Mouse (Mus musculus): Measurements from ENCODE around the gene Smim24. TPM values are rescaled to one million over a fixed set of nuclear protein-coding genes. Genes with fewer than 3 reads are reported as not detected.
A peak's percentile ranks its signal among the peaks of the same experiment; 100 is the strongest.

The Smim24 gene
- polyA plus RNA-seq, 1 experiment from 2014 or later, result 1.8 TPM

GRCm38 (mm10) chr10:81432169-81432867 lies 39.5 kb downstream of the Smim24 start:
- ATAC-seq (ENCODE audit: low read depth), result no peak
- Histone ChIP-seq H3K4me2 (peak overlapping the region; percentile 44), H3K4me3 (replicated peaks) (no peak overlapping the region), H3K9me3 (replicated peaks) (no peaks in the 10 kb centered on the region), H3K4me1 (replicated peaks) (peaks cover 55% of the 10 kb centered on the region), H3K9ac (no peak overlapping the region), H3K27me3 (peaks cover 56% of the 10 kb centered on the region), H3K36me3 (no peaks in the 10 kb centered on the region), H3K27ac (no peak overlapping the region)
- DNase-seq, result no peak
- 58% methylated on average over 21 of the region's 21 CpGs for WGBS (ENCODE audit: insufficient replicate concordance)

- ATAC-seq (ENCODE audit: low read depth) (peak; percentile 70), DNase-seq (peak; percentile 76)
- Histone ChIP-seq H3K9ac (no peak overlapping the region), H3K4me3 (replicated peaks) (0 out of 2 replicates have a peak overlapping the region, but pooled peaks have one; percentile 17), H3K36me3 (no peaks in the 10 kb centered on the region), H3K4me2 (peak overlapping the region; percentile 50), H3K9me3 (replicated peaks) (no peaks in the 10 kb centered on the region), H3K27me3 (peaks cover 51% of the 10 kb centered on the region), H3K4me1 (replicated peaks) (peaks cover 53% of the 10 kb centered on the region), H3K27ac (no peak overlapping the region)
- 3% methylated on average over 17 of the region's 17 CpGs for WGBS (ENCODE audit: insufficient replicate concordance)
Observed at GRCm38 (mm10) chr10:81432868-81433262, 40.0 kb downstream of the Smim24 start.

- no peaks in the 10 kb centered on the region for H3K9me3 ChIP-seq (replicated peaks)
- ATAC-seq (ENCODE audit: low read depth), result no peak
- peak overlapping the region; percentile 50 for H3K4me2 ChIP-seq
- H3K27me3 ChIP-seq, result peaks cover 42% of the 10 kb centered on the region
- H3K4me1 ChIP-seq (replicated peaks), result peaks cover 53% of the 10 kb centered on the region
- no peaks in the 10 kb centered on the region for H3K36me3 ChIP-seq
- H3K4me3 ChIP-seq (replicated peaks), result no peak overlapping the region
- H3K9ac ChIP-seq, result no peak overlapping the region
- WGBS (ENCODE audit: insufficient replicate concordance), result 73% methylated on average over 26 of the region's 26 CpGs
- DNase-seq, result no peak
- no peak overlapping the region; the same call in 1 of the 2 replicates for H3K27ac ChIP-seq
Observed at GRCm38 (mm10) chr10:81433541-81434289, 40.9 kb downstream of the Smim24 start.

- WGBS (ENCODE audit: insufficient replicate concordance), result 38% methylated on average over 15 of the region's 15 CpGs
- no peak for DNase-seq
- no peak overlapping the region for H3K4me3 ChIP-seq (replicated peaks)
- H3K4me1 ChIP-seq (replicated peaks), result peaks cover 46% of the 10 kb centered on the region
- no peak for ATAC-seq (ENCODE audit: low read depth)
- H3K27ac ChIP-seq, result no peak overlapping the region
- no peak overlapping the region for H3K4me2 ChIP-seq
- H3K27me3 ChIP-seq, result peaks cover 33% of the 10 kb centered on the region
- H3K9me3 ChIP-seq (replicated peaks), result no peaks in the 10 kb centered on the region
- H3K36me3 ChIP-seq, result no peaks in the 10 kb centered on the region
- no peak overlapping the region for H3K9ac ChIP-seq
Observed at GRCm38 (mm10) chr10:81434361-81435263, 41.8 kb downstream of the Smim24 start.

- ATAC-seq (ENCODE audit: low read depth), result no peak
Observed at GRCm38 (mm10) chr10:81435436-81435835, 42.6 kb downstream of the Smim24 start.

GRCm38 (mm10) chr10:81441019-81441418 lies 48.2 kb downstream of the Smim24 start:
- Histone ChIP-seq H3K4me1 (replicated peaks) (no peaks in the 10 kb centered on the region), H3K9ac (no peak overlapping the region), H3K36me3 (no peaks in the 10 kb centered on the region), H3K27me3 (peaks cover 12% of the 10 kb centered on the region; the same call in 1 of the 2 replicates), H3K4me2 (no peak overlapping the region), H3K27ac (no peak overlapping the region), H3K4me3 (replicated peaks) (no peak overlapping the region), H3K9me3 (replicated peaks) (no peaks in the 10 kb centered on the region)
- ATAC-seq (ENCODE audit: low read depth) (no peak), DNase-seq (no peak)

More at GRCm38 (mm10) chr10:81435436-81435835, 42.6 kb downstream of the Smim24 start:
- WGBS (ENCODE audit: insufficient replicate concordance), result 64% methylated on average over 3 of the region's 3 CpGs
- no peak overlapping the region for H3K4me2 ChIP-seq
- no peaks in the 10 kb centered on the region for H3K36me3 ChIP-seq
- H3K9ac ChIP-seq, result no peak overlapping the region
- no peaks in the 10 kb centered on the region for H3K9me3 ChIP-seq (replicated peaks)
- peaks cover 29% of the 10 kb centered on the region for H3K27me3 ChIP-seq
- H3K4me3 ChIP-seq (replicated peaks), result no peak overlapping the region
- peaks cover 41% of the 10 kb centered on the region for H3K4me1 ChIP-seq (replicated peaks)
- DNase-seq, result no peak
- no peak overlapping the region for H3K27ac ChIP-seq

Small RNAs within 50 kb of the gene (microRNA-seq; reads per million reads assigned to microRNA genes)
- gene Mir1191b (1.2 reads per million), gene Mir6913 (not detected)

Other genes with a start within 250 kb of the Smim24 start
- gene Pias4, start 225.1 kb upstream of the Smim24 start, polyA plus RNA-seq (2015; fragmentation: Nextera tagmentation; extraction: Ambion mirVana), result 23.5 and 23.8 TPM in 2 replicates
- gene Eef2, start 216.4 kb upstream of the Smim24 start, polyA plus RNA-seq (2015; fragmentation: Nextera tagmentation; extraction: Ambion mirVana), result 369 and 384 TPM in 2 replicates
- 19.3 and 20.9 TPM in 2 replicates for gene Dapk3, start 210.0 kb upstream of the Smim24 start, polyA plus RNA-seq (2015; fragmentation: Nextera tagmentation; extraction: Ambion mirVana)
- gene 4930442H23Rik, start 209.2 kb upstream of the Smim24 start, polyA plus RNA-seq (2015; fragmentation: Nextera tagmentation; extraction: Ambion mirVana), result 0.08 TPM in 1 of 2 replicates, not detected in the other
- not detected in 2 replicates for gene Nmrk2, start 191.0 kb upstream of the Smim24 start, polyA plus RNA-seq (2015; fragmentation: Nextera tagmentation; extraction: Ambion mirVana)
- gene Atcay, start 162.2 kb upstream of the Smim24 start, polyA plus RNA-seq (2015; fragmentation: Nextera tagmentation; extraction: Ambion mirVana), result 0.05 and 0.08 TPM in 2 replicates
- 0.28 and 0.43 TPM in 2 replicates for gene Zfr2, start 159.9 kb upstream of the Smim24 start, polyA plus RNA-seq (2015; fragmentation: Nextera tagmentation; extraction: Ambion mirVana)
- gene Matk, start 140.1 kb upstream of the Smim24 start, polyA plus RNA-seq (2015; fragmentation: Nextera tagmentation; extraction: Ambion mirVana), result 1.2 and 1.8 TPM in 2 replicates
- 130 and 134 TPM in 2 replicates for gene Mrpl54, start 126.1 kb upstream of the Smim24 start, polyA plus RNA-seq (2015; fragmentation: Nextera tagmentation; extraction: Ambion mirVana)
- 24.5 and 26.7 TPM in 2 replicates for gene Apba3, start 126.1 kb upstream of the Smim24 start, polyA plus RNA-seq (2015; fragmentation: Nextera tagmentation; extraction: Ambion mirVana)
- gene Tjp3, start 101.5 kb upstream of the Smim24 start, polyA plus RNA-seq (2015; fragmentation: Nextera tagmentation; extraction: Ambion mirVana), result 0.35 and 0.43 TPM in 2 replicates
- gene Pip5k1c, start 100.1 kb upstream of the Smim24 start, polyA plus RNA-seq (2015; fragmentation: Nextera tagmentation; extraction: Ambion mirVana), result 13.2 and 16.7 TPM in 2 replicates
- 29.5 and 33.0 TPM in 2 replicates for gene Cactin, start 71.9 kb upstream of the Smim24 start, polyA plus RNA-seq (2015; fragmentation: Nextera tagmentation; extraction: Ambion mirVana)
- 5.2 and 5.3 TPM in 2 replicates for gene Tbxa2r, start 64.3 kb upstream of the Smim24 start, polyA plus RNA-seq (2015; fragmentation: Nextera tagmentation; extraction: Ambion mirVana)
- gene Gipc3, start 49.8 kb upstream of the Smim24 start, polyA plus RNA-seq (2015; fragmentation: Nextera tagmentation; extraction: Ambion mirVana), result not detected in 2 replicates
- 27.1 and 30.3 TPM in 2 replicates for gene Hmg20b, start 42.6 kb upstream of the Smim24 start, polyA plus RNA-seq (2015; fragmentation: Nextera tagmentation; extraction: Ambion mirVana)
- 12.5 and 13.1 TPM in 2 replicates for gene Mfsd12, start 35.6 kb upstream of the Smim24 start, polyA plus RNA-seq (2015; fragmentation: Nextera tagmentation; extraction: Ambion mirVana)
- 1.2 and 1.4 TPM in 2 replicates for gene 4930404N11Rik, start 27.2 kb upstream of the Smim24 start, polyA plus RNA-seq (2015; fragmentation: Nextera tagmentation; extraction: Ambion mirVana)
- 89.5 and 94.1 TPM in 2 replicates for gene Fzr1, start 14.5 kb upstream of the Smim24 start, polyA plus RNA-seq (2015; fragmentation: Nextera tagmentation; extraction: Ambion mirVana)
- gene Dohh, start 8.6 kb upstream of the Smim24 start, polyA plus RNA-seq (2015; fragmentation: Nextera tagmentation; extraction: Ambion mirVana), result 61.1 and 68.7 TPM in 2 replicates
- gene Gm48551, start 8.6 kb upstream of the Smim24 start, polyA plus RNA-seq (2015; fragmentation: Nextera tagmentation; extraction: Ambion mirVana), result 0.86 and 0.89 TPM in 2 replicates
- 0.93 TPM in 1 of 2 replicates, not detected in the other for gene Gm48552, start 4.0 kb upstream of the Smim24 start, polyA plus RNA-seq (2015; fragmentation: Nextera tagmentation; extraction: Ambion mirVana)
- 9.8 and 9.9 TPM in 2 replicates for gene Nfic, start 62.6 kb downstream of the Smim24 start, polyA plus RNA-seq (2015; fragmentation: Nextera tagmentation; extraction: Ambion mirVana)
- gene Celf5, start 89.7 kb downstream of the Smim24 start, polyA plus RNA-seq (2015; fragmentation: Nextera tagmentation; extraction: Ambion mirVana), result 0.13 and 0.15 TPM in 2 replicates
- gene Ncln, start 103.3 kb downstream of the Smim24 start, polyA plus RNA-seq (2015; fragmentation: Nextera tagmentation; extraction: Ambion mirVana), result 41.5 TPM in 2 replicates
- gene S1pr4, start 107.1 kb downstream of the Smim24 start, polyA plus RNA-seq (2015; fragmentation: Nextera tagmentation; extraction: Ambion mirVana), result 2.3 and 2.4 TPM in 2 replicates
- gene Gna15, start 131.2 kb downstream of the Smim24 start, polyA plus RNA-seq (2015; fragmentation: Nextera tagmentation; extraction: Ambion mirVana), result 7.2 and 7.5 TPM in 2 replicates
- 20.0 and 21.4 TPM in 2 replicates for gene Gna11, start 152.1 kb downstream of the Smim24 start, polyA plus RNA-seq (2015; fragmentation: Nextera tagmentation; extraction: Ambion mirVana)
- gene Aes, start 166.4 kb downstream of the Smim24 start, polyA plus RNA-seq (2015; fragmentation: Nextera tagmentation; extraction: Ambion mirVana), result 201 and 215 TPM in 2 replicates
- 2.3 and 2.7 TPM in 2 replicates for gene Tle2, start 181.5 kb downstream of the Smim24 start, polyA plus RNA-seq (2015; fragmentation: Nextera tagmentation; extraction: Ambion mirVana)
- 7.3 and 7.6 TPM in 2 replicates for gene Tle6, start 208.0 kb downstream of the Smim24 start, polyA plus RNA-seq (2015; fragmentation: Nextera tagmentation; extraction: Ambion mirVana)
- gene BC025920, start 213.2 kb downstream of the Smim24 start, polyA plus RNA-seq (2015; fragmentation: Nextera tagmentation; extraction: Ambion mirVana), result 0.50 and 0.56 TPM in 2 replicates
- gene Sirt6, start 234.7 kb downstream of the Smim24 start, polyA plus RNA-seq (2015; fragmentation: Nextera tagmentation; extraction: Ambion mirVana), result 10.7 and 10.9 TPM in 2 replicates
- gene Ankrd24, start 235.5 kb downstream of the Smim24 start, polyA plus RNA-seq (2015; fragmentation: Nextera tagmentation; extraction: Ambion mirVana), result 1.9 and 2.2 TPM in 2 replicates